Mouse (Mus musculus): ENCODE measurements around the gene Rgs12. TPM values are rescaled to one million over a fixed set of nuclear protein-coding genes. Genes with fewer than 3 reads are reported as not detected.
A peak's percentile ranks its signal among the peaks of the same experiment; 100 is the strongest.

The Rgs12 gene
- polyA plus RNA-seq, 1 experiment, result 30.5 TPM

DNA sequence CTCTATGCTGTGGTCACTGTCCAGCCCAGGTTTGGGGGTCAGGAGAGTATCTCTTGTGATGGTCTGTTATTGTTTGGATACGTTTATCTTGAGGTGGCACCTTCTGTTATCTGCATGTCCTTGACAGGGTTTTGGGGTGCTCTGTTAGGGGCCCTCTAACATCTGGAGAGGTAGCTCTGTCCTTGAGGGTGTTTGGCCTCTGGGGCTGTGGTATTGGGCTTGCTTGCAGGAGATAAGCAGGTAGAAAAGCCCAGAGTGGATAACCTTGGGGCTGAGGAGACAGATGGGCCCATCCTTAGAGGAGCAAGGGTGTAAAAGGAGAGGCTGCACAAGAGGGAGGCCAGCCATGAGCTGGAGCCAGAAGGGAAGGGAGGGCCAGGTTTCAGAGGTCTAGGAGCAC, 10.8 kb downstream of the Rgs12 start:
- no peak overlapping the region for H3K4me3 ChIP-seq
- no peak overlapping the region for H3ac ChIP-seq (ENCODE audit: control insufficient read depth, insufficient read length)
- no peaks in the 10 kb centered on the region for H3K27me3 ChIP-seq (ENCODE audit: control insufficient read depth, insufficient read depth, insufficient read length)
- TF ChIP-seq TCF3 (IDR thresholded peaks at IDR 0.05; ENCODE audit: insufficient read length, low read depth), result no peak
- no peak for TF ChIP-seq SRF (IDR thresholded peaks at IDR 0.05; ENCODE audit: control insufficient read depth, insufficient read length, low read depth)
- H3K79me2 ChIP-seq (ENCODE audit: control insufficient read depth, insufficient read depth), result peaks cover 13% of the 10 kb centered on the region
- no peaks in the 10 kb centered on the region for H3K36me3 ChIP-seq (ENCODE audit: control insufficient read depth, insufficient read depth)
- no peak overlapping the region for H3K4me2 ChIP-seq (ENCODE audit: low read depth)

DNA sequence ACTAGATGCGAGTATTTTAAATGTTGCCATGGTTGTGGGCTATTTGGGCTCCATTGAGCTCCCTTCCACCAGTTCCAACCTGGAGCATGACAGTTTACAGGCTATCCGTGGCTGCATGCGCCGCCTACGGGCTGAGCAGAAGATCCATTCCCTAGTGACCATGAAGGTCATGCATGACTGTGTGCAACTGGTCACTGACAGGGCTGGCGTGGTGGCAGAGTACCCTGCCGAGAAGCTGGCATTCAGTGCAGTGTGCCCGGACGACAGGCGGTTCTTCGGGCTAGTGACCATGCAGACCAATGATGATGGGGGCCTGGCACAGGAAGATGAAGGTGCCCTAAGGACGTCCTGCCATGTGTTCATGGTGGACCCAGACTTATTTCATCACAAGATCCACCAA, 16.3 kb downstream of the Rgs12 start:
- Histone ChIP-seq H3K36me3 (ENCODE audit: control insufficient read depth, insufficient read depth) (no peaks in the 10 kb centered on the region), H3K4me2 (ENCODE audit: low read depth) (no peak overlapping the region), H3K4me3 (no peak overlapping the region), H3K27me3 (ENCODE audit: control insufficient read depth, insufficient read depth, insufficient read length) (no peaks in the 10 kb centered on the region), H3ac (ENCODE audit: control insufficient read depth, insufficient read length) (no peak overlapping the region), H3K79me2 (ENCODE audit: control insufficient read depth, insufficient read depth) (peaks cover 9% of the 10 kb centered on the region)
- TF ChIP-seq SRF (IDR thresholded peaks at IDR 0.05; ENCODE audit: control insufficient read depth, insufficient read length, low read depth), result no peak
- no peak for TF ChIP-seq POLR2AphosphoS2 (IDR thresholded peaks at IDR 0.05; ENCODE audit: insufficient read length, low read depth)
- TF ChIP-seq REST (IDR thresholded peaks at IDR 0.05; ENCODE audit: insufficient read depth, insufficient read length), result no peak
- no peak for TF ChIP-seq CEBPB (IDR thresholded peaks at IDR 0.05; ENCODE audit: insufficient read depth, poor library complexity, severe bottlenecking)
- TF ChIP-seq TCF3 (IDR thresholded peaks at IDR 0.05; ENCODE audit: insufficient read length, low read depth), result no peak
- TF ChIP-seq MAX (IDR thresholded peaks at IDR 0.05; ENCODE audit: low read depth), result no peak
- TF ChIP-seq POLR2A (IDR thresholded peaks at IDR 0.05; ENCODE audit: insufficient read length, low read depth), result no peak
- no peak for TF ChIP-seq MYOG (IDR thresholded peaks at IDR 0.05; ENCODE audit: control insufficient read depth in 1 of 3, insufficient read depth in 1 of 3, insufficient read length in 2 of 3, low read depth in 2 of 3)
- no peak for TF ChIP-seq USF1 (IDR thresholded peaks at IDR 0.05; ENCODE audit: low read depth)
- TF ChIP-seq TCF12 (IDR thresholded peaks at IDR 0.05; ENCODE audit: insufficient read depth, poor library complexity, severe bottlenecking), result no peak
- no peak for TF ChIP-seq E2F4 (IDR thresholded peaks at IDR 0.05; ENCODE audit: insufficient read depth)
- TF ChIP-seq MYOD1 (IDR thresholded peaks at IDR 0.05; ENCODE audit: control insufficient read depth in 1 of 3, insufficient read length in 2 of 3, low read depth in 2 of 3), result no peak

DNA sequence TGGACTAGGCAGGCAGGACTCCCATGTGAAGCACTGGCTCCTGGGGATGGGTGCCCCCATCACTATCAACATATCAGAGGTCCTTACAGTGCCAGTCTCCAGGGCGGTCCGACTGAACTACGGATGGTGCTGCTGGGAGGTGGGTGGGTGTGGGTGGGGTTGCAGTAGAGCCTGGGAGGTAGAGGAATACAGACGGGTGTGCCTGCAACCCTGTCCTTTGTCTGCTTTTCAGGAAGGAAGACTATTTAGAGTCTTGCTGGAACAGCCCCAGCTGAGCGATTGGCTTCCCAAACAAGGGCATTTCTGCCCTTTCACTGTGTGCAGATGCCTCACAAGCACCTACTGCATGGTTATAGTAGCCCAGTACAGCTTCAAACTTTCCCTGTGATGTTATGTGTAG, 19.1 kb downstream of the Rgs12 start:
- no peaks in the 10 kb centered on the region for H3K36me3 ChIP-seq (ENCODE audit: control insufficient read depth, insufficient read depth)
- no peak for TF ChIP-seq E2F4 (IDR thresholded peaks at IDR 0.05; ENCODE audit: insufficient read depth)
- TF ChIP-seq REST (IDR thresholded peaks at IDR 0.05; ENCODE audit: insufficient read depth, insufficient read length), result no peak
- TF ChIP-seq TCF12 (IDR thresholded peaks at IDR 0.05; ENCODE audit: insufficient read depth, poor library complexity, severe bottlenecking), result no peak
- no peak for TF ChIP-seq POLR2A (IDR thresholded peaks at IDR 0.05; ENCODE audit: insufficient read length, low read depth)
- TF ChIP-seq CEBPB (IDR thresholded peaks at IDR 0.05; ENCODE audit: insufficient read depth, poor library complexity, severe bottlenecking), result no peak
- no peak for TF ChIP-seq TCF3 (IDR thresholded peaks at IDR 0.05; ENCODE audit: insufficient read length, low read depth)
- TF ChIP-seq SRF (IDR thresholded peaks at IDR 0.05; ENCODE audit: control insufficient read depth, insufficient read length, low read depth), result no peak
- no peak for TF ChIP-seq USF1 (IDR thresholded peaks at IDR 0.05; ENCODE audit: low read depth)
- no peak for TF ChIP-seq MYOG (IDR thresholded peaks at IDR 0.05; ENCODE audit: control insufficient read depth in 1 of 3, insufficient read depth in 1 of 3, insufficient read length in 2 of 3, low read depth in 2 of 3)
- TF ChIP-seq MYOD1 (IDR thresholded peaks at IDR 0.05; ENCODE audit: control insufficient read depth in 1 of 3, insufficient read length in 2 of 3, low read depth in 2 of 3), result no peak
- TF ChIP-seq POLR2AphosphoS2 (IDR thresholded peaks at IDR 0.05; ENCODE audit: insufficient read length, low read depth), result no peak
- no peak for TF ChIP-seq MAX (IDR thresholded peaks at IDR 0.05; ENCODE audit: low read depth)
- no peak overlapping the region for H3ac ChIP-seq (ENCODE audit: control insufficient read depth, insufficient read length)

DNA sequence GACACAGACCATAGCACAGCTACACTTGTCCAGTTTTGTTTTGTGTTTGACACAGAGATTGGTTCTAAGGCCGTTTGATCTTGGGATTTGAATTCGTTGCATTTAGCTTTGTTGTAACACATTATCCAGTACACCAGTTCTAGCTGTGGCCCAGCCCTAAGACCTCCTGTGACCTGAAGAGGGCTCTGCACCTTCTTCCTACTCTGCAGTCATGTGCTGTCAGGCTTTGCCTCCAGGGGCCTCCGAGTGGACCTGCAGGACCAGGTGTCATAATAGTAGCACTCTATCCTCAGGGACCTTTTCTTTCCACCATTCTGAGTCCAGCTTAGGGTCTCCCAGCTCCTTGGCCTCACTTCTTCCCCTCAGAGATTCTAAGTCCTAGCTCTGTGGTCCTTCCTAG, 23.2 kb downstream of the Rgs12 start:
- peaks cover 9% of the 10 kb centered on the region for H3K36me3 ChIP-seq (ENCODE audit: control insufficient read depth, insufficient read depth)
- no peak overlapping the region for H3K4me3 ChIP-seq
- H3ac ChIP-seq (ENCODE audit: control insufficient read depth, insufficient read length), result no peak overlapping the region
- H3K27me3 ChIP-seq (ENCODE audit: control insufficient read depth, insufficient read depth, insufficient read length), result no peaks in the 10 kb centered on the region
- H3K79me2 ChIP-seq (ENCODE audit: control insufficient read depth, insufficient read depth), result no peaks in the 10 kb centered on the region
- H3K4me2 ChIP-seq (ENCODE audit: low read depth), result no peak overlapping the region
- no peak for TF ChIP-seq SRF (IDR thresholded peaks at IDR 0.05; ENCODE audit: control insufficient read depth, insufficient read length, low read depth)
- TF ChIP-seq CEBPB (IDR thresholded peaks at IDR 0.05; ENCODE audit: insufficient read depth, poor library complexity, severe bottlenecking), result no peak
- no peak for TF ChIP-seq TCF3 (IDR thresholded peaks at IDR 0.05; ENCODE audit: insufficient read length, low read depth)
- TF ChIP-seq REST (IDR thresholded peaks at IDR 0.05; ENCODE audit: insufficient read depth, insufficient read length), result no peak
- TF ChIP-seq MAX (IDR thresholded peaks at IDR 0.05; ENCODE audit: low read depth), result no peak
- TF ChIP-seq E2F4 (IDR thresholded peaks at IDR 0.05; ENCODE audit: insufficient read depth), result no peak
- TF ChIP-seq MYOG (IDR thresholded peaks at IDR 0.05; ENCODE audit: control insufficient read depth in 1 of 3, insufficient read depth in 1 of 3, insufficient read length in 2 of 3, low read depth in 2 of 3), result no peak

More for the DNA sequence above, 19.1 kb downstream of the Rgs12 start:
- no peaks in the 10 kb centered on the region for H3K27me3 ChIP-seq (ENCODE audit: control insufficient read depth, insufficient read depth, insufficient read length)
- no peaks in the 10 kb centered on the region for H3K79me2 ChIP-seq (ENCODE audit: control insufficient read depth, insufficient read depth)
- no peak overlapping the region for H3K4me2 ChIP-seq (ENCODE audit: low read depth)
- H3K4me3 ChIP-seq, result no peak overlapping the region

DNA sequence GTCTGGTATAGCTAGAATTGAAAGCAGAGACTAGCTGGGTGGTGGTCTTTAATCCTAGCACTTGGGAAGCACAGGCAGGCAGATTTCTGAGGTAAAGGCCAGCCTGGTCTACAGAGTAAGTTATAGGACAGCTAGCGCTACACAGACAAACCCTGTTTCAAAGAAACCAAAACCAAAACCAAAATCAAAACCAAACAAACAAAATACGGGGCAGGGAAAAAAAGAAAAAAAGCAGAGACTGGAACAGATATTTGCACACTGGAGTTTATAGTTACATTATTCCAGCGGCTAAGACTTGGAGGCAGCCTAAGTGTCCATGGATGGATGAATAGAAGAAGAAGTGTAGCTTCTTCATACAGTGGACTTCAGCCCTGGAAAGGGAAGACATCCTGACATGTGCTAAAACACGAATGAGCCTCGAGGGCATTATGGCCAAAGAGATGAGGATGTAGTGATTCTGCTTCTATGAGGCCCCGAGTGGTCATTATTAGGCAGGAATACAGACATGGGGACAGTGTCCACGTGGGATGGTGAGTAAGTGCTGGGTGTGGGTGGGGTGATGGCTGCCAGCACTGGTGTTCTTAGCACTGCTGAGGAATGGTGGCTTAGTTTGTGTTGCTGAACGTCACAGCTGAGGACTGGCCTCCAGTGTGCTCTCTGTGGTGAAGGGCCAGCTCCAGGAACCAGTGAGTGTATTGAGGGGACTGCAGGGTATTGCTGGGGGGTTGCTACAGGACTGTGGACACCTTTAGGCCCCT, 24.5 kb downstream of the Rgs12 start:
- no peaks in the 10 kb centered on the region for H3K27me3 ChIP-seq (ENCODE audit: control insufficient read depth, insufficient read depth, insufficient read length)
- H3K4me2 ChIP-seq (ENCODE audit: low read depth), result peak overlapping the region; percentile 32
- H3K79me2 ChIP-seq (ENCODE audit: control insufficient read depth, insufficient read depth), result no peaks in the 10 kb centered on the region
- H3K36me3 ChIP-seq (ENCODE audit: control insufficient read depth, insufficient read depth), result peaks cover 9% of the 10 kb centered on the region
- no peak overlapping the region for H3ac ChIP-seq (ENCODE audit: control insufficient read depth, insufficient read length)
- TF ChIP-seq REST (IDR thresholded peaks at IDR 0.05; ENCODE audit: insufficient read depth, insufficient read length) (no peak), SRF (IDR thresholded peaks at IDR 0.05; ENCODE audit: control insufficient read depth, insufficient read length, low read depth) (no peak), MYOG (IDR thresholded peaks at IDR 0.05; ENCODE audit: control insufficient read depth in 1 of 3, insufficient read depth in 1 of 3, insufficient read length in 2 of 3, low read depth in 2 of 3) (no peak), USF1 (IDR thresholded peaks at IDR 0.05; ENCODE audit: low read depth) (peak; percentile 48), TCF3 (IDR thresholded peaks at IDR 0.05; ENCODE audit: insufficient read length, low read depth) (no peak), TCF12 (IDR thresholded peaks at IDR 0.05; ENCODE audit: insufficient read depth, poor library complexity, severe bottlenecking) (no peak), POLR2AphosphoS2 (IDR thresholded peaks at IDR 0.05; ENCODE audit: insufficient read length, low read depth) (no peak)
- H3K4me3 ChIP-seq, result no peak overlapping the region

Data from myocyte (in vitro differentiated cells).